Mouse (Mus musculus) heart, embryonic 16.5 days (tissue): ENCODE measurements around the gene Ankrd13b. TPM values are rescaled to one million over a fixed set of nuclear protein-coding genes. Genes with fewer than 3 reads are reported as not detected.

Experiments
- ATAC-seq: fragments of 200-750 bp; cut with Nextera tagmentation; replicated peaks from 2 replicates; pipeline ENCODE4 v1.8.0; 2017; ENCODE audit warnings: moderate number of reproducible peaks; ENCODE audit not compliant: insufficient read depth, low FRiP score; ENCODE audit errors: extremely low read depth
- H3K27ac ChIP-seq: fragments of 300-500 bp; sonication (generic); 2 replicates; pipeline ENCODE4 v1.5.1; 2014; ENCODE audit warnings: mild to moderate bottlenecking, low read length, control low read depth, moderate library complexity
- H3K27me3 ChIP-seq: fragments of 300-500 bp; sonication (generic); 2 replicates; pipeline ENCODE4 v1.6.1; 2014; ENCODE audit warnings: low read length, mixed read lengths; ENCODE audit not compliant: control insufficient read depth, insufficient read depth
- H3K36me3 ChIP-seq: fragments of 300-500 bp; sonication (generic); 2 replicates; pipeline ENCODE4 v1.6.1; 2014; ENCODE audit not compliant: control insufficient read depth, insufficient read depth
- H3K4me1 ChIP-seq: fragments of 300-500 bp; sonication (generic); 2 replicates; pipeline ENCODE4 v1.6.1; 2014; ENCODE audit warnings: low read length, mixed read lengths; ENCODE audit not compliant: control insufficient read depth, insufficient read depth
- H3K4me2 ChIP-seq: fragments of 300-500 bp; sonication (generic); 2 replicates; pipeline ENCODE4 v1.6.1; 2014; ENCODE audit warnings: low read depth, mild to moderate bottlenecking, control low read depth, low read length
- H3K4me3 ChIP-seq: fragments of 300-500 bp; sonication (generic); 2 replicates; pipeline ENCODE4 v1.5.1; 2014; ENCODE audit warnings: mild to moderate bottlenecking, control low read depth, low read length
- H3K9ac ChIP-seq: fragments of 300-500 bp; sonication (generic); 2 replicates; pipeline ENCODE4 v1.6.1; 2014; ENCODE audit warnings: low read length, control low read depth
- H3K9me3 ChIP-seq: fragments of 300-500 bp; sonication (generic); replicated peaks from 2 replicates; pipeline ENCODE4 v1.6.1; 2016; ENCODE audit warnings: low read length; ENCODE audit not compliant: control insufficient read depth
- WGBS: fragments of 180-500 bp; shearing (Covaris S2); extraction: QIAGEN DNeasy Blood & Tissue Kit; methylation state at CpG from one replicate; pipeline ENCODE4 v1.1.7; 2014; 5-methylcytosine and 5-hydroxymethylcytosine counted together
- polyA plus RNA-seq: library from polyadenylated mRNA; unstranded; fragments of >200 nt; fragmentation: Nextera tagmentation; extraction: Ambion mirVana; gene quantifications from 2 replicates; pipeline ENCODE4 v1.2.1, GENCODE M21; 2015

The Ankrd13b gene
- polyA plus RNA-seq, 1 experiment from 2014 or later = 2.0 TPM

DNA sequence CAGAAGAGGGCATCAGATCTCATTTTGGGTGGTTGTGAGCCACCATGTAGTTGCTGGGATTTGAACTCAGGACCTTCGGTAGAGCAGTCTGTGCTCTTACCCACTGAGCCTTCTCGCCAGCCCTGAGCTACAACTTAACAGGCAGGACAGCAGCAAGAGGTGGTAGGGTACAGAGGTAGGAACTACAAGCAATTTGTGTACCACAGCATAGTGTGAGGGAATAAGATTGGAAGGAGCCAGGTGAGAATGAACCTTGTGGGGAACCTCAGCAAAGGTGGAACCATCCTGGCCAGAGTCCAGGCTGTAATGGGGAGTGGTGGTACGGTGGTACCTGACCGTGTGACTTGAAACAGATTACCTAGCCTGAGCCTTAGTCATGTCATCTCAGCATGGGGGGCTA is 12.5 kb upstream of the Ankrd13b start:
- ATAC-seq = no peak
- 90% methylated on average over 4 of the region's 4 CpGs for WGBS
- Histone ChIP-seq H3K27ac (no peak overlapping the region), H3K36me3 (peaks cover 50% of the 10 kb centered on the region), H3K4me2 (no peak overlapping the region), H3K4me3 (no peak overlapping the region), H3K4me1 (peaks cover 21% of the 10 kb centered on the region), H3K9me3 (no peaks in the 10 kb centered on the region), H3K9ac (no peak overlapping the region), H3K27me3 (no peaks in the 10 kb centered on the region)

DNA sequence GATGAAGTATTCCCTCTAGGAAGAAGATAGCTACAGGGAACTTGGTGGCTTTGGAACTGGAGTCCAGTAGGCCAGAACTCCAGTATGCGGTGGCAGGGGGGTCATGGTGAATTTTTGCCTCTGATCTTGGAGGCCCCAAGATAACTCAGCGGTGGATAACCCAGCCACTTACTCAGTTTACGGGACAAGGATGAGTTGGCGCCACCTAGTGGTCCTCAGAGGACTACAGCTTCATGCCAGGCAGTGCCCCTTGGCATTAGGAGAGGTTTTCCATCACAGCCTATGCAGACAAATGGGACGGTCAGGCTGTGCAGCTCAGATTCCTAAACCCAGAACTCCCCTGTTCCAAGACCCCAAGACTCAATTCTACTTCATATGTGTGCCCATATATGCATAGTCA is 11.9 kb upstream of the Ankrd13b start:
- H3K9ac ChIP-seq = no peak overlapping the region
- no peak overlapping the region for H3K4me3 ChIP-seq
- H3K36me3 ChIP-seq = peaks cover 47% of the 10 kb centered on the region
- H3K27me3 ChIP-seq = no peaks in the 10 kb centered on the region
- H3K4me2 ChIP-seq = no peak overlapping the region
- no peak overlapping the region for H3K27ac ChIP-seq
- peaks cover 25% of the 10 kb centered on the region for H3K4me1 ChIP-seq
- H3K9me3 ChIP-seq = no peaks in the 10 kb centered on the region
- 19% methylated on average over 5 of the region's 5 CpGs for WGBS
- ATAC-seq = no peak

DNA sequence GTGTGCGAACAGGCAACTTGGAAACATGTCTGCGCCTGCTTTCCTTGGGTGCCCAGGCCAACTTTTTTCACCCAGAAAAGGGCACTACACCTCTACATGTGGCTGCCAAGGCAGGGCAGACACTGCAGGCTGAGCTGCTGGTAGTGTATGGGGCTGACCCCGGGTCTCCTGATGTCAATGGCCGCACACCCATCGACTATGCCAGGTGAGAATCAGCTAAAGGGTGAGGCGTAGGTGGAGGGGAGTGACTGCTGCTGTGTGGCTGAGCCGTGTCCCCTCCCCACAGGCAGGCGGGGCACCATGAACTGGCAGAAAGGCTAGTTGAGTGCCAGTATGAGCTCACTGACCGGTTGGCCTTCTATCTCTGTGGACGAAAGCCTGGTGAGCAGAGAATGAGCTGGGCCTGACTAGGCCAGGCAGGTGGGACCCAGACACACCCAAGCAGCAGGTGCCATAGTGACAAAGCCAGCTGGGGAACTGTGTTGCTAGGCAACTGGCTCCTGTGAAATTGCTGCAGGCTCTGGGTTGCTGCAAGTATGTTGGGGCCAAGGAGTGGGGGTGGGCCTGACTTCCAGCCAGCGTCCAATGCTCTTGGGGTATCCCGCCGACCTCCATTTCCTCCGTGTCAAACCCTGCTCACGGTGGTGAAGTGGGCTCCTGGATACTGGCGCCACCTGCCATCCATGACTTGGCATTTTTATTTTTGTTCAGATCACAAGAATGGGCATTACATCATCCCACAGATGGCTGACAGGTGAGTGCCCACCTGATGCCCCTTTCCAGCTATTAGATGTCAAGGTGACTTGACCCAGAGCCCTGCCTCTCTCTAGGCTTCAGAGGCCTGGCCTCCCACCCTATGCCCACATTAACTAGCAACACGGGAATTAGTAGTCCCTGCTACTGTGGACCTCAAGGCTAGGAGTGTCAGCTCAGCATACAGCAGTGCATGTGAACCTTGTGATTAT is 11.2 kb upstream of the Ankrd13b start:
- Histone ChIP-seq H3K4me3 (no peak overlapping the region), H3K27me3 (no peaks in the 10 kb centered on the region), H3K36me3 (peaks cover 40% of the 10 kb centered on the region), H3K4me2 (no peak overlapping the region), H3K9ac (no peak overlapping the region), H3K27ac (no peak overlapping the region), H3K4me1 (peaks cover 30% of the 10 kb centered on the region), H3K9me3 (no peaks in the 10 kb centered on the region)
- no peak for ATAC-seq
- WGBS = 83% methylated on average over 17 of the region's 17 CpGs

DNA sequence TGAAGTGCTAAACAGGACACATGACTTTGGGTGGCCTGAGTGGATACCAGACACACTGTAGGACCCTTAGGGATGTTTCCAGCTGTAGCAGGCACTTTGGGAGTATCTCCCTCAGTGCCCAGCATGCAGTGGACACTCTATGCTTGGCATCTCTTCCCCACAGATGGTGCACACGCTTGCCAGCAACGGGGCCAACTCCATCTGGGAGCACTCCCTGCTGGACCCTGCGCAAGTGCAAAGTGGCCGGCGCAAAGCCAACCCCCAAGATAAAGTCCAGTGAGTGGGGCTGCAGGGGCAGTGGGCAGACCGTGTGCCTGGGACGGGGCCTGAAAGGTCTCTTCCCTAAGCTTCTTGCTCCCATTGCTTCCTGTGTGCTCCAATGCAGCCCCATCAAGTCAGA is 9.9 kb upstream of the Ankrd13b start:
- H3K4me1 ChIP-seq = peaks cover 43% of the 10 kb centered on the region
- H3K4me3 ChIP-seq = no peak overlapping the region
- no peak for ATAC-seq
- no peak overlapping the region for H3K27ac ChIP-seq
- no peak overlapping the region for H3K4me2 ChIP-seq
- H3K27me3 ChIP-seq = no peaks in the 10 kb centered on the region
- peaks cover 28% of the 10 kb centered on the region for H3K36me3 ChIP-seq
- no peak overlapping the region for H3K9ac ChIP-seq
- H3K9me3 ChIP-seq = no peaks in the 10 kb centered on the region
- WGBS = 80% methylated on average over 7 of the region's 7 CpGs

DNA sequence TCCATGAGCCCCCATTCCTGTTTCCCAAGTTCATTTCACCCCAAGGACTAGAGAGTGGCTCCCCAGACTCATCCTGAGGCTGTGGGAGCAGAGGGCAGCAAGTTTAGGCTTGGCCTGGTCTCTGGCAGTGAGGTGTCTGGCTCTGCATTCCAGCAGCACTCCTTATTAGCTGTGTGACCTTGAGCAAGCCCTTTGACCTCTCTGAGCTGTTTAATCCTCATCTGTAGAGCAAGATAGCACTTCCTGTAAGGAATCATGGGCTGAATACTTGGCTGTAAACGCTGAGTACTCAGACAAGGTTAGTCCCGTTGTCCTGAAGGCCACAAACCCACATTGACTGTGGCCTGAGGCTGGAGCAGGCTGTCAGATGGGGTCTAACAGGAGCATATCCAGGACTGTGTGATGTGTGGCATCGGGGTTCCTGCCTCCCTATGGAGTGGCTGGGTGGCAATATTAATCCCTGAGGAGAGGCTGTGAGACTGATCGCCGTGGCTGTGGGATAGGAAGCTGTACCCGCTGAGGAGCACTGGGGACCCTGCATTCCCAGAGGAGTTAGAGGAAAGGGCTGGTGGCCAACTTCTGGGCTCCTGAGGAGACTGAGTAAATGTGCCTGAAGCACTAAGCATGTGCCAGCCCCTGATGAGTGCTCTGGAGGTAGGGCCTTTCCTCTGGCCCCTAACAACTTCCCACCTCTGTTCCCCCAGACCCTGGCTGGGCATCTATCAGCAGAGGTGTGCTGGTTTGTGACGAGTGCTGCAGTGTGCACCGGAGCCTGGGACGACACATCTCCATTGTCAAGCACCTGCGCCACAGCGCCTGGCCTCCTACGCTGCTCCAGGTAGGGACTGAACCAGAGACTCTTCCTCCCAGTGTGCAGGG is 9.0 kb upstream of the Ankrd13b start:
- no peaks in the 10 kb centered on the region for H3K9me3 ChIP-seq
- H3K4me2 ChIP-seq = peak overlapping the region; percentile 13; the same call in 1 of the 2 replicates
- H3K4me1 ChIP-seq = peaks cover 48% of the 10 kb centered on the region
- WGBS = 63% methylated on average over 12 of the region's 12 CpGs
- no peak overlapping the region for H3K4me3 ChIP-seq
- no peak for ATAC-seq
- peak overlapping the region; percentile 88 for H3K27ac ChIP-seq
- peak overlapping the region; percentile 57 for H3K9ac ChIP-seq
- H3K27me3 ChIP-seq = no peaks in the 10 kb centered on the region
- H3K36me3 ChIP-seq = peaks cover 22% of the 10 kb centered on the region

DNA sequence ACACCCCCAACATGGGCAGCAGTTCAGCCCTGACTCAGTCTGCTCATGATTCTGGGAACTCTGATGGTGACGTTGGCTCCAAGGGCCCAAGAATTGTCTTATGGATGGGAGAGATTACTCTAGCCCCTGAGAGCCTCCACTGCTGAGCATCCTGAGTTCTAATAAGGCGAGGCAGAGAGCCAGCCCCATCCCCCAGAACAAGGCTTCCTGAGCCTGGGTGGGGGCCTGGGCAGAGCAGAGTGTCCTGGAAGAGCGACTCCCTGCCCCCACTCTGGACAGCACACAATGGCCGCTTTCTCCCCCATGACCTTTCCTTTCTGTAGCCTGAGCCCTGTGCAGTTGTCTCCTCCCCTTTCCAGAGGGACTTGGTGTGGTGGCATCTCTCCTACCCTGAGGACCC is 8.4 kb upstream of the Ankrd13b start:
- H3K9ac ChIP-seq = peak overlapping the region; percentile 57
- H3K27me3 ChIP-seq = no peaks in the 10 kb centered on the region
- no peaks in the 10 kb centered on the region for H3K9me3 ChIP-seq
- peaks cover 16% of the 10 kb centered on the region for H3K36me3 ChIP-seq
- ATAC-seq = no peak
- peak overlapping the region; percentile 13; the same call in 1 of the 2 replicates for H3K4me2 ChIP-seq
- 34% methylated on average over 4 of the region's 4 CpGs for WGBS
- H3K27ac ChIP-seq = peak overlapping the region; percentile 88
- peaks cover 45% of the 10 kb centered on the region for H3K4me1 ChIP-seq
- no peak overlapping the region for H3K4me3 ChIP-seq

DNA sequence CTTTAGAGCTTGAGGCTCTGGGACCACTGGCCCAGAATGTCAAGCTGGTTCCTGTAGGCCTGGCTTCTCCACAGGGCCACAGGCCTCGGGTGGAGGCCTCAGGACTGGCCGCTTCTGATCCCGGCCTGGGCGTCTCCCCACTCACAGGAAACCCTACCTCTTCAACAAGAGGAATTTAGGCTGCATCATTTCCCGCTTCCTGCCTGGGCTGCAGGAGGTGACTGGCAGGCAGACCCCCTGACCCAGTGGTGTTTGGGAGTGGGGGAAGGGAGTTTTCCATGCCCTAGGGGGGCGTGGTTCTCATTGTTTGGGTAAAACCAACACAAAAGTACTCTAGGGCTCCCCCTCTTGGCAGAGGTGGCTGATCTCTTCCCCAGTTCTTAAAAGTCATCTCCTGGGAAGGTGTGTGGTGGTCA is 7.9 kb upstream of the Ankrd13b start:
- Histone ChIP-seq H3K9ac (peak overlapping the region; percentile 48), H3K4me3 (no peak overlapping the region), H3K36me3 (peaks cover 12% of the 10 kb centered on the region), H3K9me3 (no peaks in the 10 kb centered on the region), H3K4me2 (no peak overlapping the region), H3K27me3 (no peaks in the 10 kb centered on the region), H3K4me1 (peaks cover 45% of the 10 kb centered on the region), H3K27ac (peak overlapping the region; percentile 88)
- ATAC-seq = peak; percentile 14; the same call in 1 of the 2 replicates
- WGBS = 50% methylated on average over 6 of the region's 6 CpGs

DNA sequence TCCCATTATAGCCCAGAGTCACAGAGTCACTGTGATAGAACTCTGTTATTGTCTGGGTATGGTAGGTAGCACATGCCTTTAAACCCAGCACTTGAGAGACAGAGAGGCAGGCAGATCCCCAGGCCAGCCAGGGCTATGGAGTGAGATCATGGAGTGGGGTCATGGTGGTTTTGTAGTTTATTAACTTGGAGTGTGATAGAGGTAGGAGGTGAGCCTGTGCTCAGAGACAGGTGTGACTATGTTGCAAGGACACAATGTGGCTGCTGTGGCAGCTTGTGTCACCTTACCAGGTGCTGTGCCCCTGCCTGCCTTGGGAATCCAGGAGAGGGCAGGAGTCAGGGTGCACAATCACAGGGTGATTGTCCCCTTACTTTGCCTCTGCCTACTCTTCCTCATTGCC is 6.0 kb upstream of the Ankrd13b start:
- no peak for ATAC-seq
- Histone ChIP-seq H3K4me1 (peaks cover 60% of the 10 kb centered on the region), H3K36me3 (peaks cover 12% of the 10 kb centered on the region), H3K9me3 (no peaks in the 10 kb centered on the region), H3K27me3 (no peaks in the 10 kb centered on the region), H3K27ac (no peak overlapping the region; the same call in 1 of the 2 replicates), H3K4me3 (no peak overlapping the region), H3K9ac (peak overlapping the region; percentile 38; the same call in 1 of the 2 replicates), H3K4me2 (no peak overlapping the region)
